16 mouse cellular contexts compared by ENCODE assay signal in genomic region chr13:38164932-38165331, GRCm38 (mm10). TPM values are rescaled to one million over a fixed set of nuclear protein-coding genes. Genes with fewer than 3 reads are reported as not detected.
A peak's percentile ranks its signal among the peaks of the same experiment; 100 is the strongest.
DNase-seq lines count a peak whose midpoint lies in the region; ATAC-seq lines count a peak whose summit lies in the region.
"Had no signal": no experiment of that assay in that cellular context is flagged by ENCODE, and none has a peak within 500 bp of the region (broad histone marks: within the 10 kb centered on the region; RNA-seq: fewer than 3 reads in every experiment).

No protein-coding gene starts in this region.

- DNase-seq in heart, adult 11 months = peak; percentile 95
- DNase-seq in heart, embryonic 10.5 days (ENCODE audit: low spot score) = no peak
- DNase-seq in adrenal gland, postnatal 10 days = peak; percentile 49
- peak; percentile 20 for DNase-seq in cerebellum, adult 9-11 months
- no peak for DNase-seq in gastrocnemius, postnatal 25 days
- no peak for DNase-seq in spleen, adult 18-20 months
- DNase-seq: B cell, adult 2 months; kidney, postnatal 25 days; liver; lung, postnatal 10 days; retina, postnatal 1 day; thymus, adult 2 months had no signal

- no peaks in the 10 kb centered on the region for H3K9me3 ChIP-seq in heart, embryonic 10.5 days
- no peaks in the 10 kb centered on the region for H3K9me3 ChIP-seq in heart, embryonic 15.5 days (replicated peaks)
- H3K9me3 ChIP-seq: midbrain, embryonic 13.5 days had no signal

- H3K4me3 ChIP-seq in heart, embryonic 10.5 days = no peak overlapping the region
- no peak overlapping the region for H3K4me3 ChIP-seq in heart, embryonic 15.5 days
- H3K4me3 ChIP-seq: midbrain, embryonic 13.5 days had no signal

- no peak overlapping the region for H3K9ac ChIP-seq in heart, embryonic 15.5 days
- H3K9ac ChIP-seq: midbrain, embryonic 13.5 days had no signal

- H3K27me3 ChIP-seq in heart, embryonic 10.5 days (ENCODE audit: insufficient read depth, poor library complexity, severe bottlenecking) = no peaks in the 10 kb centered on the region
- H3K27me3 ChIP-seq in heart, embryonic 15.5 days = no peaks in the 10 kb centered on the region

- H3K27ac ChIP-seq in heart, embryonic 10.5 days = no peak overlapping the region
- H3K27ac ChIP-seq in heart, embryonic 15.5 days = peak overlapping the region; percentile 68
- H3K27ac ChIP-seq: midbrain, embryonic 13.5 days had no signal

- no peak for ATAC-seq in heart, embryonic 15.5 days (replicated peaks; ENCODE audit: insufficient number of reproducible peaks, insufficient read depth, low FRiP score, low read depth)
- no peak for ATAC-seq in CD4-positive, CD25-positive, alpha-beta regulatory T cell, adult 4 months
- ATAC-seq: midbrain, embryonic 13.5 days had no signal

- no peak overlapping the region for H3K4me2 ChIP-seq in heart, embryonic 15.5 days
- H3K4me2 ChIP-seq: midbrain, embryonic 13.5 days had no signal

- H3K36me3 ChIP-seq in heart, embryonic 10.5 days = peaks cover 51% of the 10 kb centered on the region
- H3K36me3 ChIP-seq in heart, embryonic 15.5 days = peaks cover 23% of the 10 kb centered on the region; the same call in 1 of the 2 replicates
- H3K36me3 ChIP-seq: midbrain, embryonic 13.5 days had no signal

- H3K4me1 ChIP-seq in heart, embryonic 10.5 days = peaks cover 35% of the 10 kb centered on the region
- peaks cover 29% of the 10 kb centered on the region for H3K4me1 ChIP-seq in heart, embryonic 15.5 days (replicated peaks)
- H3K4me1 ChIP-seq: midbrain, embryonic 13.5 days had no signal

- WGBS in heart, embryonic 10.5 days = 84% methylated on average over 11 of the region's 11 CpGs
- 63% methylated on average over 11 of the region's 11 CpGs for WGBS in heart, embryonic 15.5 days

RNA-seq across cellular contexts. Expression of gene Dsp, which starts 13.8 kb away (rescaled TPM):
- polyA plus RNA-seq in heart, embryonic 10.5 days (2016; fragmentation: Nextera tagmentation; extraction: Ambion mirVana) = 27.1 and 35.3 TPM in 2 replicates
- 1 to 10 TPM; 3.0 to 5.2 TPM for total RNA-seq in adrenal gland, postnatal 10 days (2021)
- 35.1 and 35.2 TPM in 2 replicates for polyA plus RNA-seq in heart, embryonic 15.5 days (2015; fragmentation: Nextera tagmentation; extraction: Ambion mirVana)
- polyA plus RNA-seq in CD4-positive, CD25-positive, alpha-beta regulatory T cell, adult 4 months (2017; shearing (Covaris generic)) = under 1 TPM; 0.13 to 0.15 TPM
- total RNA-seq in gastrocnemius, postnatal 25 days (2021) = under 1 TPM in 1 of 2 experiments, not detected in 1; 0.56 TPM
- total RNA-seq: MEL had no signal

RNA-seq across cellular contexts. Expression of gene Snrnp48, which starts 39.8 kb away (rescaled TPM):
- polyA plus RNA-seq in heart, embryonic 10.5 days (2016; fragmentation: Nextera tagmentation; extraction: Ambion mirVana) = 29.7 and 34.1 TPM in 2 replicates
- 10 to 100 TPM; 16.1 to 23.9 TPM for total RNA-seq in adrenal gland, postnatal 10 days (2021)
- 18.8 and 24.6 TPM in 2 replicates for polyA plus RNA-seq in heart, embryonic 15.5 days (2015; fragmentation: Nextera tagmentation; extraction: Ambion mirVana)
- polyA plus RNA-seq in CD4-positive, CD25-positive, alpha-beta regulatory T cell, adult 4 months (2017; shearing (Covaris generic)) = 10 to 100 TPM; 50.1 to 83.1 TPM
- 10 to 100 TPM in 1 of 2 experiments, 1 to 10 TPM in 1; 6.5 to 11.0 TPM for total RNA-seq in gastrocnemius, postnatal 25 days (2021)

Comparison
In these comparisons a context has a peak if more than half of its experiments do, and no peak if none do; other contexts are left out.
1. DNase-seq: peak in heart, adult 11 months (single experiment), adrenal gland, postnatal 10 days (single experiment) and cerebellum, adult 9-11 months (single experiment); none in heart, embryonic 10.5 days (single experiment), gastrocnemius, postnatal 25 days (single experiment) and spleen, adult 18-20 months (0 of 2).
2. RNA of gene Dsp, which starts 13.8 kb away (polyA plus RNA-seq): 35.1 to 35.2 TPM in heart, embryonic 15.5 days and 27.1 to 35.3 TPM in heart, embryonic 10.5 days; 0.13 to 0.15 TPM in CD4-positive, CD25-positive, alpha-beta regulatory T cell, adult 4 months; every median in the first group is over 10 times any median in the second.